Mouse (Mus musculus) forebrain, embryonic 10.5 days (tissue): ENCODE measurements around the gene Ino80b. TPM values are rescaled to one million over a fixed set of nuclear protein-coding genes. Genes with fewer than 3 reads are reported as not detected.

ENCODE experiments used
- DNase-seq: peaks from one replicate; pipeline ENCODE4 v3.0.0-alpha.2; 2017; ENCODE audit warnings: low spot score; ENCODE audit errors: extremely low spot score
- H3K27ac ChIP-seq: fragments of 300-500 bp; sonication (generic); 2 replicates; pipeline ENCODE4 v1.5.1; 2016; ENCODE audit warnings: mild to moderate bottlenecking
- H3K27me3 ChIP-seq: fragments of 300-500 bp; sonication (generic); 2 replicates; pipeline ENCODE4 v1.6.1; 2016; ENCODE audit warnings: mild to moderate bottlenecking; ENCODE audit not compliant: poor library complexity, severe bottlenecking
- H3K36me3 ChIP-seq: fragments of 300-500 bp; sonication (generic); replicated peaks from 2 replicates; pipeline ENCODE4 v1.6.1; 2016; ENCODE audit warnings: mild to moderate bottlenecking, moderate library complexity
- H3K4me1 ChIP-seq: fragments of 300-500 bp; sonication (generic); 2 replicates; pipeline ENCODE4 v1.6.1; 2016
- H3K4me3 ChIP-seq: fragments of 300-500 bp; sonication (generic); 2 replicates; pipeline ENCODE4 v1.5.1; 2016; ENCODE audit warnings: mild to moderate bottlenecking, moderate library complexity
- H3K9me3 ChIP-seq: fragments of 300-500 bp; sonication (generic); 2 replicates; pipeline ENCODE4 v1.6.1; 2016; ENCODE audit warnings: mild to moderate bottlenecking, moderate library complexity
- WGBS: fragments of 180-500 bp; shearing (Covaris S2); methylation state at CpG from one replicate; pipeline ENCODE4 v1.1.7; 2016; 5-methylcytosine and 5-hydroxymethylcytosine counted together
- microRNA counts: library from miRNA; unstranded; fragments of <30 nt; microRNA quantifications from one replicate; lab custom pipeline; 2017
- microRNA-seq: library from miRNA; unstranded; fragments of <30 nt; microRNA quantifications from one replicate; pipeline ENCODE4, GENCODE M21; 2017
- polyA plus RNA-seq: library from polyadenylated mRNA; unstranded; fragments of >200 nt; fragmentation: Nextera tagmentation; extraction: Ambion mirVana; gene quantifications from 2 replicates; pipeline ENCODE4 v1.2.1, GENCODE M21; 2016

Gene Ino80b
- polyA plus RNA-seq, 1 experiment from 2014 or later = 19.2 TPM

DNA sequence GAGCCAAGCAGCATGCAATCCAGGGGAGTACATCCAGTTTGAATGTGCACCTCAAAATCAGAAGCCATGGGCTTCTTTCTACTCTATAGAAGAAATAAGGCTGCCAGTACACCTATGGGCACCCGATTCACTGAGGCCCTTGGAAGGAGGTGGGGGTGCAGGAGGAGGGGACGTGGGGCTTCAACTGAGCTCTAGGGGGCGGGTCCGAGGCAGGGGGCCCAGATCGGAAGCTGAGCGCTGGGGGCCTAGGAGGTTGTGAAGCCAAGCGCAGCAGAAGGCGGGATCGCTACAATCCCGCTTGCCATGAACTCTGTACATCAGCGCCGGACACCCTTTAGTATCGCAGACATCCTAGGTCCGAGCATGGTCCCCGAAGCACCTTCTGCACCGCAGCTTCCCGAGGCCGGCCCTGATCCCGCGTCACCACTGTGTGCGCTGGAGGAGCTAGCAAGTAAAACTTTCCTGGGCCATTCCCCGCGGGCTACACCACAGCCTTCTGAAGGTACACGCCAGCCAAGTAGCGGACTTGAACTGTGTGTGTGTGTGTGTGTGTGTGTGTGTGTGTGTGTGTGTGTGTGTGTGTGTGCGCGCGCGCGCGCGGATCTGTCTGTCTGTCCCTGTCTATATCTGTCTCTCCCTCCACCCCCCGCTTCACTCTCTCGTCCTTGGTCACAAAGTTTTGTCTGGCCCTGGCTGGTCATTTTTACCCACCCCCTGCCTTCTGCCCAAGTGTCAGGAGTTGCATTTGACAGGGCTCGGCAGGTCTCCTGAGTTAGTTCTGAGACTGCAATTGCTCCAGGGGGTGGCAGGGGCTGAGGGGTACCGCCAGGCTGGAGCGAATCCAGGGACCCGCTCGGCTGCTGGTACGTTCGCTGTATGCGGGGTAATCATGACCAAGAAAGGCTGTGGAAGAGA, 38.9 kb downstream of the Ino80b start, which contains the start of gene Lbx2:
Lbx2 (plus strand) TSS at position 247 of the 915 bp plus-strand sequence.
- Histone ChIP-seq H3K9me3 (no peaks in the 10 kb centered on the region), H3K27ac (no peak within 1 kb of the TSS), H3K4me1 (peaks cover 43% of the 10 kb centered on the region), H3K36me3 (peaks cover 12% of the 10 kb centered on the region), H3K27me3 (peaks cover 96% of the 10 kb centered on the region), H3K4me3 (peak within 1 kb of the TSS; percentile 43)
- 3% methylated on average over 42 of the region's 42 CpGs for WGBS
- no peak for DNase-seq

DNA sequence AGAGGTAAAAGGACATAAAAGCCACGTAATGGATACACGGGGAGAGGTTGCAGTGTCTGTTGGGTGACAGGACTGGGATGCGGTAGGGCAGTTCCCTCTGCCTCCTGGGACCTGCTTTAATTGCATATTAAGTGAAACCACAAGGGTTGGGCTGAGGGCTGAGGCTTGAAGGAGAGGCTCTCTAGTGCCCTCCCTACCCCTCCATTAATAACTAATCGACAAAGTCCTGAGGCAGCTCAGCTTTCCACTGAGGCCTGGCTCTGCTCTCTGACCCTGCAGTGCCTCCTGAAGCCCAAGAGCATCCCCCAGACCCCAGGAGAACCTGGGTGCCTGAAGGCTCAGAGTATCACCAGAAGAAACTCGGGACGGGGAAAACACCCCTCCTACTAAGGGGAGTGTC, 40.8 kb downstream of the Ino80b start:
- DNase-seq = no peak
- Histone ChIP-seq H3K9me3 (no peaks in the 10 kb centered on the region), H3K4me3 (no peak overlapping the region), H3K27me3 (peaks cover 86% of the 10 kb centered on the region), H3K27ac (no peak overlapping the region), H3K36me3 (peaks cover 29% of the 10 kb centered on the region), H3K4me1 (peaks cover 48% of the 10 kb centered on the region)
- 2% methylated on average over 6 of the region's 6 CpGs for WGBS

DNA sequence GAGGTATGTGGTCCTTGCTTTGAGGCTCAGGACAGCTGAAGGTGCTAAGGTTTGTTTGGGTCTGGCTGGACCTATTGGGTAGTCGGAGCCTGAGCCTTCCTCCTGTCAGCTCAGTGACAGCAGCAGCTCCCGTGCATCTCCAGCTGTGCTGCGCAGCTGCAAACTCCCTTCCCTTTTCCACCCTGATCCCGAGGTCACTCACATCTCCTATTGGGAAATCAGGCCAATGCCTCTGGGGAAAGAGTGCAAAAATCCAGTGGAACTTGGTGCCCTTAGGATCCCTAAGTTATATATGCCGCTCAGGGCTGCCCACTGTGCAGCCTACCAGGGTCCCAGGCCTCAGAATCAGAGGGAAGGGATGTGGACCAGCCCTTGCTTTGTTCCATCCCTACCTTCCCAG, 41.7 kb downstream of the Ino80b start:
- H3K4me3 ChIP-seq = no peak overlapping the region
- H3K27me3 ChIP-seq = peaks cover 77% of the 10 kb centered on the region
- WGBS = 10% methylated on average over 5 of the region's 5 CpGs
- no peak overlapping the region for H3K27ac ChIP-seq
- peaks cover 29% of the 10 kb centered on the region for H3K36me3 ChIP-seq
- DNase-seq = no peak
- peaks cover 57% of the 10 kb centered on the region for H3K4me1 ChIP-seq
- no peaks in the 10 kb centered on the region for H3K9me3 ChIP-seq

DNA sequence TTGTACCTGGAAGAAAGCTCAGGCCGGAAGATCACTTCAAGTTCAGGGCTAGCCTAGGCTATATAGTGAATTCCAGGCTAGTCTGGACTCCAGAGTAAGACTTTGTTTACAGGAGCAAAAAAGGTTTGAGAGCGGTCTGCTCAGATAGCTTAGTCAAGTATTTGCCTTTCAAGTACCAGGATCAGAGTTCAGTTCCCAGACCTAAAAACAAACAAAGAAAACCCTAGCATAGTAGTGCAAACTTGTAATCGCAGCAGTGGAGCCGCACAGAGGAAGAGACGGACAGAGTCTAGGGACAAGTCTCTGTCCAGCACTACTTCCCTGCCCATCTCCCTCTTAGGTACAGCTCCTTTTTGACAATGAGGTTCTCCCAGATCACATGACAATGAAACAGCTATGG, 45.0 kb downstream of the Ino80b start:
- H3K27me3 ChIP-seq = peaks cover 69% of the 10 kb centered on the region
- no peak overlapping the region for H3K4me3 ChIP-seq
- H3K4me1 ChIP-seq = peaks cover 41% of the 10 kb centered on the region
- WGBS = 97% methylated on average over 5 of the region's 5 CpGs
- no peak overlapping the region for H3K27ac ChIP-seq
- peaks cover 29% of the 10 kb centered on the region for H3K36me3 ChIP-seq
- no peak for DNase-seq
- no peaks in the 10 kb centered on the region for H3K9me3 ChIP-seq

DNA sequence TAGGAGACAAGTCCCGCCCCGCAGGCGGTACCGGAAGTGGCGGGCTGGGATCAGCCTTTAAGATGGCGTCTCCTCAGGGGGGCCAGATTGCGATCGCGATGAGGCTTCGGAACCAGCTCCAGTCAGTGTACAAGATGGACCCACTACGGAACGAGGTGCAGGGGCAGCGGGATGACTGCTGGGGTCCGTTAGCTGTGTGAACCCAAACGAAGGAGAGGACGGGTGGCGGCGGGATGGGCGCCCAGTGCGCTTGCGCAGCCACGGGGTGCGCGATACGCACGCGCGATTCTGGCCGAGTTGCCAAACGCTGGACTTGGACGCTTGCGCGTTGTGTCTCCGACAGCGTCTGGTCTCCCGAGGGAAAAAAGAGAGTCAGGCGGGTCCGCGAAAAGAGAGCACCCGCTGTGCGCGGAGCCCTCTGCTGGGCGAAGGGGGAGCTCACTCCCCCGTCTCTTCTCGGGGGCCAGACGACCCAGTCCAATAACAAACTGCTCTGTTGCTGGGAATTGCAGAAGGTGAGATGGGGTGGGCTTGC, 46.8 kb downstream of the Ino80b start:
- peak overlapping the region; percentile 86 for H3K4me3 ChIP-seq
- peak; percentile 98 for DNase-seq
- H3K4me1 ChIP-seq = peaks cover 28% of the 10 kb centered on the region
- H3K9me3 ChIP-seq = no peaks in the 10 kb centered on the region
- peaks cover 29% of the 10 kb centered on the region for H3K36me3 ChIP-seq
- peak overlapping the region; percentile 96 for H3K27ac ChIP-seq
- WGBS = under 1% methylated on average over 46 of the region's 46 CpGs
- peaks cover 69% of the 10 kb centered on the region for H3K27me3 ChIP-seq

DNA sequence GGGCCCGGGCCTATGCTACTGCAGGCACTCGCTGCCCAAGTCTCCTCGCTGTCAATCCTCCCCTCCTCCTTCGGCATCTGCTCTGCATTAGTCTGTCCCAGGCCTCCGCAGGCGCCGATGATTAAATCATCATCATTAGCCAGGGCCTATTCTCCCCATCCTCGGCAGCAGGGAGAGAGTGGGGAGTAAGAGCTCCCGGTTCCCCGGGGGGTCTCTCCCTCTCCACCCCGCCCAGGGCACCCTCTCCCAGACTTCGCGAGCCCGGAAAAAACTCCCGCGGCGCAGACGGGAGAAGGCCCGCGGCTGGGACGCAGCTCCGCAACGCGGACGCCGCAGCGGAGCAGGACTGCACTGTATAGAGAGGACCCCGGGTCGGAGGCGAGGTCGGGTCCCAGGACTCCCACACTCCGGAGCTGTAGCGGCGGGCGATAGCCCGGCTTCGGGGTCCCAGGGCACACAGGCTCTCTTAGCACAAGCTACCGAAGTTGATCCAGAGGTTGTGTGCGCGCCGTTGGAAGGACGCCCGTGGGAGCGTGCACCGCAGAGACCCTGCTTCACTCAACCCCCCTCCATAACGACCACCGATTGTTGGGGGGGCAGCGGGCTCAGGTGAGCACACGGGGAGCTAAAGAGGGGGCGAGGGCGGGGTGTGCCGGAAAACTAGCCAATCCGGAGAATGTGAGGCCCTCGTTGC, 47.5 kb downstream of the Ino80b start, which contains the start of gene Pcgf1:
Pcgf1 (plus strand) TSS at position 240 of the 694 bp plus-strand sequence.
- peak within 1 kb of the TSS; percentile 96 for H3K27ac ChIP-seq
- H3K9me3 ChIP-seq = no peaks in the 10 kb centered on the region
- WGBS = under 1% methylated on average over 54 of the region's 54 CpGs
- peaks cover 69% of the 10 kb centered on the region for H3K27me3 ChIP-seq
- peaks cover 29% of the 10 kb centered on the region for H3K36me3 ChIP-seq
- peaks cover 26% of the 10 kb centered on the region for H3K4me1 ChIP-seq
- H3K4me3 ChIP-seq = peak within 1 kb of the TSS; percentile 86
- peak; percentile 60 for DNase-seq

DNA sequence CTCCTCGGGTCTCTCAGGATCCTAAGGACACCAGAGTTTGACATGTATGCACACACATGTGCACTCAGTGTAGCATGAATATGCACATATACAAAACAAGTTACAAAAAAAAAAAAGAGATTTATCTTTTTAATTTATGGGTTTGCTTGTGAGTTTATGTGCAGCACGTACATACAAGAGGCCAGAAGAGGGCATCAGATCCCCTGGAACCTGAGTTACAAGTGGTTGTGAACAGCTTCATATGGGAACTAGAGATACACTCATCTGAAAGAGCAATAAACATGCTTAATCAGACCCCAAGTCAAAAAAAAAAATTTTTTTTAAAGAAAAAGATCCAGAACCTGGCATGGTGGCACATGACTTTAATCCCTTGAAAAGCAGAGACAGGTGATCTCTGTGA, 50.3 kb downstream of the Ino80b start:
- 20% methylated on average over 2 of the region's 2 CpGs for WGBS
- no peak for DNase-seq
- H3K27me3 ChIP-seq = peaks cover 77% of the 10 kb centered on the region

More for the DNA sequence above, 50.3 kb downstream of the Ino80b start:
- Histone ChIP-seq H3K36me3 (peaks cover 3% of the 10 kb centered on the region), H3K4me1 (peaks cover 44% of the 10 kb centered on the region), H3K27ac (no peak overlapping the region), H3K4me3 (no peak overlapping the region), H3K9me3 (no peaks in the 10 kb centered on the region)

MicroRNAs within 50 kb of the gene (microRNA counts, 519-probe panel; counts per million panel counts)
- 341 counts per million, percentile 65 among the panel's probes with 10 or more counts for microRNA mmu-miR-3470a+mmu-miR-3470b (lab: Ali Mortazavi, UCI)

Small RNA genes lying within 50 kb of the gene (microRNA-seq; reads per million reads assigned to microRNA genes)
- not detected for gene Mir3470a

Other genes with a start within 250 kb of the Ino80b start
- gene Sema4f, start 185.7 kb downstream of the Ino80b start, polyA plus RNA-seq = 1.8 TPM in 2 replicates
- 0.81 TPM in 1 of 2 replicates, not detected in the other for gene M1ap, start 178.5 kb downstream of the Ino80b start, polyA plus RNA-seq
- gene Dok1, start 92.0 kb downstream of the Ino80b start, polyA plus RNA-seq = 10.4 and 10.9 TPM in 2 replicates
- 7.2 and 9.4 TPM in 2 replicates for gene Loxl3, start 91.3 kb downstream of the Ino80b start, polyA plus RNA-seq
- gene Aup1, start 70.9 kb downstream of the Ino80b start, polyA plus RNA-seq = 164 and 169 TPM in 2 replicates
- gene Htra2, start 70.2 kb downstream of the Ino80b start, polyA plus RNA-seq = 78.1 and 92.0 TPM in 2 replicates
- gene Dqx1, start 67.6 kb downstream of the Ino80b start, polyA plus RNA-seq = 1.7 TPM in 2 replicates
- gene Tlx2, start 55.1 kb downstream of the Ino80b start, polyA plus RNA-seq = not detected in 2 replicates
- gene Pcgf1, start 47.6 kb downstream of the Ino80b start, polyA plus RNA-seq = 37.6 and 39.4 TPM in 2 replicates
- gene Lbx2, start 39.1 kb downstream of the Ino80b start, polyA plus RNA-seq = 0.20 and 0.29 TPM in 2 replicates
- gene Ccdc142, start 23.8 kb downstream of the Ino80b start, polyA plus RNA-seq = 2.6 and 3.1 TPM in 2 replicates
- gene Gm42688, start 23.8 kb downstream of the Ino80b start, polyA plus RNA-seq = 1.9 and 2.2 TPM in 2 replicates
- gene Mrpl53, start 16.4 kb downstream of the Ino80b start, polyA plus RNA-seq = 135 and 149 TPM in 2 replicates
- gene Mogs, start 9.9 kb downstream of the Ino80b start, polyA plus RNA-seq = 32.6 and 38.3 TPM in 2 replicates
- 125 and 137 TPM in 2 replicates for gene Wbp1, start 3.9 kb downstream of the Ino80b start, polyA plus RNA-seq
- 32.1 and 32.7 TPM in 2 replicates for gene Rtkn, start 10.0 kb upstream of the Ino80b start, polyA plus RNA-seq
- gene Wdr54, start 31.0 kb upstream of the Ino80b start, polyA plus RNA-seq = 13.9 and 14.7 TPM in 2 replicates
- 1.3 and 1.9 TPM in 2 replicates for gene 1700003E16Rik, start 31.0 kb upstream of the Ino80b start, polyA plus RNA-seq
- 88.8 and 93.8 TPM in 2 replicates for gene Dctn1, start 40.5 kb upstream of the Ino80b start, polyA plus RNA-seq
- 0.30 and 1.1 TPM in 2 replicates for gene Slc4a5, start 94.4 kb upstream of the Ino80b start, polyA plus RNA-seq
- 64.5 and 65.7 TPM in 2 replicates for gene Mthfd2, start 200.5 kb upstream of the Ino80b start, polyA plus RNA-seq
- gene Mob1a, start 200.6 kb upstream of the Ino80b start, polyA plus RNA-seq = 55.2 and 59.3 TPM in 2 replicates
- gene Bola3, start 223.7 kb upstream of the Ino80b start, polyA plus RNA-seq = 168 and 172 TPM in 2 replicates